Mouse (Mus musculus) hematopoietic stem cell, adult 5-6 weeks (primary cell): ENCODE measurements around the gene Oprd1. TPM values are rescaled to one million over a fixed set of nuclear protein-coding genes. Genes with fewer than 3 reads are reported as not detected.

Source experiments
- ATAC-seq, 2 experiments: fragments of 125-278 bp in 1 of 2; replicated peaks in 1 of 2; 2 replicates each; pipeline ENCODE4 v1.8.0; 2016 to 2017; ENCODE audit warnings: inconsistent platforms in 2 of 2, mild to moderate bottlenecking in 2 of 2, moderate number of reproducible peaks in 2 of 2, low read depth in 1 of 2, moderate TSS enrichment in 1 of 2; ENCODE audit not compliant: low FRiP score in 2 of 2, poor library complexity in 2 of 2, severe bottlenecking in 2 of 2, insufficient read depth in 1 of 2, low TSS enrichment in 1 of 2
- total RNA-seq: library from RNA; stranded (forward); fragments of 172-1452, 232-1000 nt; gene quantifications from 2 replicates; pipeline ENCODE4 v1.2.3, GENCODE M21; 2017

Oprd1 gene
- total RNA-seq, 1 experiment from 2014 or later = not detected

DNA sequence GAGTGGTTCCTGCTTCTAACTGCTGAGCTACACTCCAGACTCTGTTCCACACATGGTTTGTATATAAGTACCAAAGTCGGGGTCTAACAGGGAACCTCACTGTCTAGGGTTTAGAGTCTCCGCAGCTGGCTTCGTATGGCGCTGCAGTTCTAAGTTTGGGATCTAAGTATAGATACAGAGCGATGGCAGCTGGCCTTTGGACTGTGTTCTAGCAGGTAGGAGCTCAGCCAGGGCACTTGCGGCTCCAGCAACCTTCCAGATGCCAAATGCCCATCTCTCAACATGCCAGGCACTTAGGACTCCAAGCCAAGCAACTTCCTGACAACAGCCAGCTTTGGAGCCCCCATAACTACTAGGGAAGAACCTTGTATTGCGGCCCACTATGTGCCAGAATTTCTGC is 36.1 kb downstream of the Oprd1 start:
- ATAC-seq = no peak

GRCm38 (mm10) chr4:132101152-132101551 is 43.1 kb downstream of the Oprd1 start:
- ATAC-seq = 0 out of 4 replicates have a peak, but pooled peaks of 1 of the 2 experiments have one; percentile 17

DNA sequence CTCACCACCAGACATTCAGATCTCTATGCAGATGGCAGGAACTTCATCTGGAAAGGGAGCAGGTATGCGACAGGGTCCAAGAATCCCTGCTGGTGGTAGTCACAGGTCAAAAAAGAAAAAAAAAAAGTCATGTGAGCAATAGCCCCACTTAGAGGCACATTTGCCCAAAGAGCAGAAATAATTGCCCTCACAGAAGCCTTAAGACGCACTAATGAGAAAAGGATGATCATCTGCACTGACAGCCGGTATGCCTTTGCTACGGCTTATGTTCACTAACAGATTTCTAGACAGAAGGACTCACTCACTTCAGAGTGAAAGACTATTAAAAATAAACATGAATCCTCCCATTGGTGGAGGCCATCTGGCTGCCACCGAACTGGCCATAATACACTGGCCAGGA is 44.7 kb downstream of the Oprd1 start:
- no peak for ATAC-seq

GRCm38 (mm10) chr4:132095043-132095442 is 49.2 kb downstream of the Oprd1 start:
- ATAC-seq = no peak

- no peak for ATAC-seq
Observed at GRCm38 (mm10) chr4:132093928-132094327, 50.4 kb downstream of the Oprd1 start.

DNA sequence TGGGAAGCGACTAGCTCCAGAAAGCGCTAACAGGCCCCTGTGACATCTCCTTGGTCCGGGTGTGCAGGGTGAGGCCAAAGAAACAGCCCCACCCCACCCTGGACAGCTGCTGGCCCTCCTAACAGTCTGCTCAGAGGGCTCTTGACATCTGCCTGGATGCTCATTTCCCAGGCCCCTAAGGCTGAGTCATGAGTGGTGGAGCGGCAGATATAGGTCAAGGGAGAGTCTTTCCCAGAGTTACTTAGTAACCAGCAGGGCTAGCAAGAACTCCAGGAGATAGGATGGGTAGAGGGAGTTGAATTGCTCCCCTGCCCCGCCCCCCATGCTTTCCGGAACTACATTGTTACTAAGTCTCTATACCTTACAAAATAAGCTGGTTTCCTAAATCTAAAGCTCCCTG is 51.1 kb downstream of the Oprd1 start:
- no peak for ATAC-seq

DNA sequence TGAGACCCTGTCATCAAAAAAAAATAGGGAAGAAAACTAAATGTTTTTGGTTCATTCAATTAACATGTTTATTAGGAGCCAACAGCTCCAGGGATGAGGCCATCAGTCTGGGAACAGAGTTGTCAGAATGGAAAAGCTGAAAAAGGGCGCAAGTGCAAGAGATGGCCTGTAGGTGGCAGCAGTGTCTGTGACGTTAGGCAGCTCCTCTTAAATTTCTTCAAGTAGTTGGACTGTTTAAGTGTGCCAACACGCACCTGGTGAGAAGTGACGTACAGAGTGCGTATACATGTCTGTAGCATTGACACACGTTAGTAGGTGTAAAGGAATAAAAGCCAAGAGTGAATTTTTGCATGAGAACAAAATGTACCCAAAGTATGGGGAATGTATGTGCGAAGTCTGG is 55.4 kb downstream of the Oprd1 start:
- peak; percentile 56 to 60; a peak in 2 of 4 replicates for ATAC-seq

- ATAC-seq = peak; percentile 66 to 80; a peak in 3 of 4 replicates
Observed at GRCm38 (mm10) chr4:132085114-132085513, 59.2 kb downstream of the Oprd1 start.

GRCm38 (mm10) chr4:132080492-132080983 is 63.7 kb downstream of the Oprd1 start:
- ATAC-seq = no peak

GRCm38 (mm10) chr4:132079555-132080275 is 64.6 kb downstream of the Oprd1 start:
- peak in 1 of 2 experiments; percentile 18; a peak in 1 of 4 replicates for ATAC-seq

DNA sequence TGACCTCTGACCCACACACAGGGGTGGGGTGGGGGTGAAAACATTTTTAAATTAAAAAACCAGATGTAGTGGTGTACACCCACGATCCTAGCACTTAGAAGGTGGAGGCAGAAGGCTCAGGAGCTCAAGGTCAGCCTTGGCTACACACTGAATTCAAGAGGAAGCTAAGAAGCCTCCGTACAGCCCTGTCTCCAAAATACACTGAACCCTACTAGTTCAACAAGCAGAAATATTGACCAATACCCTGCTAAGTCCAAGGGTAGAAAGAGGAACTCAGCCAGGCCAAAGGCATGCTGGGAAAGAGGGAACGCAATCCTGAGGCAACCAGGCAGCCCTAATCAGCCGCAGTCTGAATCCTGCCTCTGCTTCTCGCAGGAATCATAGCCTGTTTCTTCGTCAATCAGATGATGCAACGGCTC is 66.0 kb downstream of the Oprd1 start:
- peak in 1 of 2 experiments; percentile 18; a peak in 1 of 4 replicates for ATAC-seq

GRCm38 (mm10) chr4:132077445-132077844 is 66.8 kb downstream of the Oprd1 start:
- no peak for ATAC-seq

DNA sequence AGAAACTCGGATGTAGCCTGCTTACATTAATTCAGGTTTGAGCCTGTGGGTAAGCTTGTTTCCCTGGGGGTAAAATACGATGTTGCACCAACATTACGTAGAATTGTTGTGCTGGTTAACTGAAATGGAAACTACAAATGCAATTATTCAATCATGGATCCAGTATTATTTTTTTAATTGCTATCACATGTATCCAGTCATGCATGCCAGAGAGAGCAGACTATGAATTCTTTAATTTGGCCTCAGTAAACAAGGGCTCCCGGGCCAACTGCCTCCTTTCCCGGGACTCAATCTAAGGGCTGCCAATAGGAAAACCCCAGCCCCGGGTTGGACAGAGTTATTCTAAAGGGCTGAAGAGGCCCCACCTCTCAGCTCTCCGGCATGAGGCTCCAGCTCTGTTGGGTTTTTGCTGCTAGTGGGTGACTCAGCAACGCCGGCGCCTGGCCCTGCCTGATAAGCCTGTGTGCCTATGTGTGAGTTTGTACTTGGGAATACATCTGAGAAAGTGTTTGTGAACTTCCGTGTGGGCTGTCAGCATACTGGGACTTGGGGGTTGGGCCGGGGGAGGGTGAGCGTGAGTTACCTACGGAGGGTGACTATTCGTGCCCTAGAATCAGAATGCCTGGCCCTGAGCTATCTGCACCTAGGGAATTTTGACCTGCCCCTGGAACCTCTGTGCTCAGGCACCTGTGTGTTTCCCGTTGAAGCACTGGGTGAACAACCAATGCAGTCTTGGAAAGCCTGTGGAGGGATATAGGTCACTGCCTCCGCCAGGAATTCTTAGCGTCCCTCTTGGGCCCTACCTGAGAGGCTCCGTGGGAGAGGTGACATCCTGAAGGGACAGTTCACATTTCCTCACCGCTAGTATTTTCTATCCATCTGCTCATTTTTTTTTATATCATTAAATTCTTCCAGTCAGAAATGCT is 67.5 kb downstream of the Oprd1 start:
- peak; percentile 44 to 48 for ATAC-seq

DNA sequence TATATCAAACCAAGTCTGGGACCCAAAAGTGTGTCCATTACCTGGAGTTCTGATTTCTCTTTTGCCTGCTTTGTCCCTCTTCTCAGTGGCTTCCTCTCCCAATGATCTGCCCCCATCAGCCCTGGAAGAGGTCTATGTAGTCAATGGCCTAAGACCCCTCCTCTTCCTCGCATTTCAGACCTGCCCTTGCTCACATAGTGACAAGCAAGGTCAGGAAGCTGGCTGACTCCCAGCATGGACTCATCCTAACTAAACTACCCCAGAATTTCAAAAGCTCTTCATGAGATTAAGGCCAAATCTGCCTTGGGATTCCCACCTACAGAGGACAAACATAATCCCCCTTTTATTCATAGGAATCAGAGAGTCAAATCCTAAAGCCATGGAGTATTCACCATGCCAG is 68.5 kb downstream of the Oprd1 start:
- ATAC-seq = no peak

GRCm38 (mm10) chr4:132074933-132075769 is 69.1 kb downstream of the Oprd1 start, which contains the start of gene Epb41:
Gene Epb41 (minus strand): TSS chr4:132075321.
- ATAC-seq = peak; percentile 73 to 79

GRCm38 (mm10) chr4:132074077-132074932 is 70.0 kb downstream of the Oprd1 start, which contains the start of gene Gm10300:
Gene Gm10300 (plus strand): TSS chr4:132074697.
- no peak for ATAC-seq
